Mouse (Mus musculus) adrenal gland, postnatal 10 days (tissue): ENCODE results near the gene Nkx2-5. TPM values are rescaled to one million over a fixed set of nuclear protein-coding genes. Genes with fewer than 3 reads are reported as not detected.

Experiments used
- DNase-seq: peaks from one replicate; pipeline ENCODE4 v3.0.0; 2021; ENCODE audit warnings: mixed read lengths
- total RNA-seq, 2 experiments: library from RNA; stranded (reverse); gene quantifications; 2 replicates each; pipeline ENCODE4 v1.2.3; 2021

The Nkx2-5 gene
- total RNA-seq, 2 experiments from 2014 or later = not detected

DNA sequence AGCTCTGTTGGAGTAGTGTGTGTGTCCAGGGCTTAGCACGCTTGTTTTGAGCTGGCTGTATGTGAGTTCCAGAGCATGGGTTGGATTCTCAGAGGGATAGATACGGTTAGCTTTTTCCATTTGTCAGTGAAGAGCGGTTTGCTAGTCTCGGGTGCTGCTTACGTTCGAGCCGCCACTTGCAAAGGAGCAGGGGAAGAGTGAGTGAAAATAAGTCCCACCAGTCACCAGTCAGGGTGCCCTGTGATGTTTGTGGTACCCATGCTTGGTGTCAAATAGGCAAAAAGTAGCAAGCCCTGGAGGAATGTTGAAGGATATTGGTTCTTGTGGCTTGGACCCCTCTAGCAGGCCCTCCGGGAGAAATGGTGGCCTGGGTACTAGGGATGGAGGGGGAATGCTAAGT, 55.8 kb downstream of the Nkx2-5 start:
- DNase-seq = no peak

Other genes starting within 250 kb of the Nkx2-5 start
- 100 to 1,000 TPM; 180 to 190 TPM for gene Atp6v0e, start 181.8 kb downstream of the Nkx2-5 start, total RNA-seq
- gene Crebrf, start 129.4 kb downstream of the Nkx2-5 start, total RNA-seq = 10 to 100 TPM; 48.8 to 55.6 TPM
- 10 to 100 TPM; 26.8 to 34.3 TPM for gene Bnip1, start 63.9 kb downstream of the Nkx2-5 start, total RNA-seq
- 1 to 10 TPM; 4.5 to 6.2 TPM for gene Kifc5b, start 72.1 kb upstream of the Nkx2-5 start, total RNA-seq
- 10 to 100 TPM; 20.6 to 23.3 TPM for gene Phf1, start 88.0 kb upstream of the Nkx2-5 start, total RNA-seq
- gene Cuta, start 94.6 kb upstream of the Nkx2-5 start, total RNA-seq = 100 to 1,000 TPM; 119 to 134 TPM
- gene Syngap1, start 96.2 kb upstream of the Nkx2-5 start, total RNA-seq = 10 to 100 TPM; 15.7 to 21.6 TPM
- gene Zbtb9, start 128.2 kb upstream of the Nkx2-5 start, total RNA-seq = 1 to 10 TPM; 5.2 to 7.4 TPM
- gene Bak1, start 184.0 kb upstream of the Nkx2-5 start, total RNA-seq = 10 to 100 TPM; 35.4 to 42.4 TPM
- gene Itpr3, start 212.3 kb upstream of the Nkx2-5 start, total RNA-seq = 1 to 10 TPM; 8.7 to 9.7 TPM